Mouse (Mus musculus) heart, embryonic 16.5 days (tissue): ENCODE results near the gene Polrmt. TPM values are rescaled to one million over a fixed set of nuclear protein-coding genes. Genes with fewer than 3 reads are reported as not detected.

Experiments
- ATAC-seq: fragments of 200-750 bp; cut with Nextera tagmentation; replicated peaks from 2 replicates; pipeline ENCODE4 v1.8.0; 2017; ENCODE audit warnings: moderate number of reproducible peaks; ENCODE audit not compliant: insufficient read depth, low FRiP score; ENCODE audit errors: extremely low read depth
- H3K27ac ChIP-seq: fragments of 300-500 bp; sonication (generic); 2 replicates; pipeline ENCODE4 v1.5.1; 2014; ENCODE audit warnings: mild to moderate bottlenecking, low read length, control low read depth, moderate library complexity
- H3K27me3 ChIP-seq: fragments of 300-500 bp; sonication (generic); 2 replicates; pipeline ENCODE4 v1.6.1; 2014; ENCODE audit warnings: low read length, mixed read lengths; ENCODE audit not compliant: control insufficient read depth, insufficient read depth
- H3K36me3 ChIP-seq: fragments of 300-500 bp; sonication (generic); 2 replicates; pipeline ENCODE4 v1.6.1; 2014; ENCODE audit not compliant: control insufficient read depth, insufficient read depth
- H3K4me1 ChIP-seq: fragments of 300-500 bp; sonication (generic); 2 replicates; pipeline ENCODE4 v1.6.1; 2014; ENCODE audit warnings: low read length, mixed read lengths; ENCODE audit not compliant: control insufficient read depth, insufficient read depth
- H3K4me2 ChIP-seq: fragments of 300-500 bp; sonication (generic); 2 replicates; pipeline ENCODE4 v1.6.1; 2014; ENCODE audit warnings: low read depth, mild to moderate bottlenecking, control low read depth, low read length
- H3K4me3 ChIP-seq: fragments of 300-500 bp; sonication (generic); 2 replicates; pipeline ENCODE4 v1.5.1; 2014; ENCODE audit warnings: mild to moderate bottlenecking, control low read depth, low read length
- H3K9ac ChIP-seq: fragments of 300-500 bp; sonication (generic); 2 replicates; pipeline ENCODE4 v1.6.1; 2014; ENCODE audit warnings: low read length, control low read depth
- H3K9me3 ChIP-seq: fragments of 300-500 bp; sonication (generic); replicated peaks from 2 replicates; pipeline ENCODE4 v1.6.1; 2016; ENCODE audit warnings: low read length; ENCODE audit not compliant: control insufficient read depth
- WGBS: fragments of 180-500 bp; shearing (Covaris S2); extraction: QIAGEN DNeasy Blood & Tissue Kit; methylation state at CpG from one replicate; pipeline ENCODE4 v1.1.7; 2014; 5-methylcytosine and 5-hydroxymethylcytosine counted together
- polyA plus RNA-seq: library from polyadenylated mRNA; unstranded; fragments of >200 nt; fragmentation: Nextera tagmentation; extraction: Ambion mirVana; gene quantifications from 2 replicates; pipeline ENCODE4 v1.2.1, GENCODE M21; 2015

Gene Polrmt
- polyA plus RNA-seq, 1 experiment from 2014 or later: 36.3 TPM

DNA sequence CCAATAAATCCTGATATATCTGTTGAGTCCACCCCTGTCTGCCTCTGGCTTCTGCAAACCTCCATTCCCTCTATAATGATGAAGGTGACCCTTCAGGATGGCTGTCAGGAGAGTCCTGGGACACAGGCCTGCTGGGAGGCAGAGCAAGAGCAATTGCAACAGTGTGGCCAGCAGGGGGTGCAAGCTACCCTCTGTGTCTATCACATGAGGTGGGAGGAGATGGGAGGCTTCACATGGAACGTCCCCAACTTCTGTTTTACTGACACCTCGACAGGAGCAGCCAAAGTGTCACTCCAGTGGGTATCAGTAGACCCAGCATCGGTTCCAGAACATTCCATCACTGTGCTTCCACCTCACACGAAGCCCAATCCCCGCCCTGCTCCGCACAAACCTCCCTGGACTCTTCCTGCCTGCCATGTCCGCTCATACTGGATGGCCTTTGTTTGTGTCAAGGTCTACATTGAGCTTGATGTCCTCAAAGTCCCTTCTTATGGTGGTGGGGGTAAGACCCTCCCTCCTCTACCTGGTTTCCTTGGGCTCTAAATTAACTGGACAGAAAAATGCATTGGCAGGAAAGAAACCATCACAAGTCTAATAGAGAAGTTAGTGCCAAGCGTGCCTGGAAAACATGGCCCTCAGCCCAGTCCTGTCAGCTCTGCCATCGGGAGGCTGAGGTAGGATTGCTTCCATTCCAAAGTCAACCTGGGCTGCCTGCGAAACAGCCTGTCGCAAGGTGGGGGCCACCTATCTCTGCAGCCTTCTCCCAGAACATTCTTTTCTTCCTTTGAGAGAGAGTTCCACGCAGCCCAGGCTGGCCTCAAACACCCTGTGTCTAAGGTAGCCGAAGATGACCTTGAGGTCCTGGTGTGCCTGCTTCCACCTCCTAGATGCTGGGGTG, 50.9 kb downstream of the Polrmt start:
- no peaks in the 10 kb centered on the region for H3K36me3 ChIP-seq
- 50% methylated on average over 13 of the region's 13 CpGs for WGBS
- H3K4me1 ChIP-seq: peaks cover 24% of the 10 kb centered on the region
- H3K9ac ChIP-seq: peak overlapping the region; percentile 24
- peak overlapping the region; percentile 84 for H3K27ac ChIP-seq
- H3K4me2 ChIP-seq: no peak overlapping the region
- no peak overlapping the region for H3K4me3 ChIP-seq
- H3K27me3 ChIP-seq: no peaks in the 10 kb centered on the region
- peak; percentile 56; the same call in 1 of the 2 replicates for ATAC-seq
- no peaks in the 10 kb centered on the region; the same call in 1 of the 2 replicates for H3K9me3 ChIP-seq

DNA sequence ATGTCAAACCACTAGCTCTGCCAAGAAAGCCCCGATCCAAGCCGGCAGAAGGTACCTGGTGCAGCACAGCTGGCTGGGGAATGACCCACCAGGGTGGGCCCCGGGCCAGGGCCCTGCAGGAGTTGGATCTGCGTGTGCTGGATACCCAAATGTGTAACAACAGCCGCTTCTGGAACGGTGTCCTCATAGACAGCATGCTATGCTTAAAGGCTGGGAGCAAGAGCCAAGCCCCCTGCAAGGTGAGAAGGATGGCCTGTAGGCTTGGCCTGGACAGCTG, 52.1 kb downstream of the Polrmt start:
- WGBS: 63% methylated on average over 6 of the region's 6 CpGs
- Histone ChIP-seq H3K36me3 (peaks cover under 1% of the 10 kb centered on the region), H3K27ac (peak overlapping the region; percentile 64), H3K9ac (no peak overlapping the region), H3K27me3 (no peaks in the 10 kb centered on the region), H3K4me2 (no peak overlapping the region), H3K9me3 (no peaks in the 10 kb centered on the region; the same call in 1 of the 2 replicates), H3K4me3 (no peak overlapping the region), H3K4me1 (peaks cover 24% of the 10 kb centered on the region)
- no peak for ATAC-seq

DNA sequence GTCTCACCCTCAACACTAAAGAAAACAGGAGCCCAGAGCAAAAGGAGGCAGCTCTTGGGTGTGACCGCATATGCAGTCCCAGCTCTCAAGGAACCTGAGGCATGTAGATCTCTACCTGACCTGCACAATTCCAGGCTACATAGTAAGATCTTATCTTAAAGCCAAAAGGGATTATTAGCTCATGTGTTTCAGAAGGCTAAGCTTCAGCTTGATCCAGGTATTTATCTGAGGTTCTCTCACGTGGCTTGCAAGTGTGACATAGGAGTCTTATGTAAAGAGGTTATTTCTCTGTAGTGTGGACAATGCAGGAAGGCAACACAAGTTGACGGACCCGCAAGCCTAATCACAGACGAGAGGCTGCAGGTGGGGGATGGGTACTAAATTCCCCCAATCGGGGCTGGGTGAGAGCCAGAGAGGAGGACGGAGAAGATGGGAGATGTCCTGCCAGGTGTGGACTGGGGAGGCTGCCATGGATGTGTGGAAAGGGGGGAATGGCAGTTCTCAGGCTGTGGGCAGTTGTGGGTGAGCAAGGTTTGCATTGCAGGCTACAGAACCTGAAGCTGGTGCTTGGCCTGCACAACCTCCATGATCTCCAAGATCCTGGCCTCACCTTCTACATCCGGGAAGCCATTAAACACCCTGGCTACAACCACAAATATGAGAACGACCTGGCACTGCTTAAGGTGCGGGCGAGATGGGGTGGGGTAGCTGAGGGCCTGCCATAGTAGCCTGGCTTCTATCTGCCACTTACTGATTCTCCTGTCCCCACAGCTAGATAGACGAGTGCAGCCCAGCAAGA, 52.6 kb downstream of the Polrmt start:
- H3K4me1 ChIP-seq: peaks cover 24% of the 10 kb centered on the region
- no peak overlapping the region for H3K4me3 ChIP-seq
- no peak overlapping the region for H3K9ac ChIP-seq
- no peak for ATAC-seq
- no peaks in the 10 kb centered on the region; the same call in 1 of the 2 replicates for H3K9me3 ChIP-seq
- peak overlapping the region; percentile 64 for H3K27ac ChIP-seq
- no peak overlapping the region for H3K4me2 ChIP-seq
- WGBS: 64% methylated on average over 12 of the region's 12 CpGs
- H3K36me3 ChIP-seq: peaks cover 6% of the 10 kb centered on the region
- H3K27me3 ChIP-seq: no peaks in the 10 kb centered on the region

DNA sequence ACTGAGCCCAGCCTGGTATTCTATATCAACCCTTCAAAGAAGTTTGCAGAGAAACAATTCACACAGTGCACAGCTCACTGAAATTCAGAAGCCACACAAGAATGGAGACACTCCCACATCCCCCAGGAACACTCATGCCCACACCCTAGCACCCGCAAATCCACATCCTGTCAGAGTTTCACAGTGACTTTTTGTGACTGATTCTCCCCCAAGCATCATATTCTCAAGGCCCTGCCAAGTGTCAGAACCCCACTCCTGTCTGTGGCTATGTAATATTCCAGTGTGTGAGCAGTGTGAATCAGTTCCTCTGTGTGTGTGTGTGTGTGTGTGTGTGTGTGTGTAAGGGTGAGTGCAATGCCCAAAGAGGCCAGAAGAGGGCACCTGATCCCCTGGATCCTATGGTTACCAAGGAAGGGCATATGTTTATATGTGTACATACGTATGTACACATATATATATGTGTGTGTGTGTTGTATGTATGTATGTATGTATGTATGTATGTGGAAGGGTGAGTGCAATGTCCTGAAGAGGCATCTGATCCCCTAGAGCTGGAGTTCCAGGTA, 54.3 kb downstream of the Polrmt start:
- H3K4me3 ChIP-seq: no peak overlapping the region
- H3K9me3 ChIP-seq: no peaks in the 10 kb centered on the region; the same call in 1 of the 2 replicates
- H3K36me3 ChIP-seq: peaks cover 23% of the 10 kb centered on the region
- no peak overlapping the region for H3K9ac ChIP-seq
- H3K4me1 ChIP-seq: peaks cover 26% of the 10 kb centered on the region
- no peak overlapping the region for H3K27ac ChIP-seq
- ATAC-seq: no peak
- no peaks in the 10 kb centered on the region for H3K27me3 ChIP-seq
- H3K4me2 ChIP-seq: no peak overlapping the region
- WGBS: 93% methylated on average over 2 of the region's 2 CpGs

DNA sequence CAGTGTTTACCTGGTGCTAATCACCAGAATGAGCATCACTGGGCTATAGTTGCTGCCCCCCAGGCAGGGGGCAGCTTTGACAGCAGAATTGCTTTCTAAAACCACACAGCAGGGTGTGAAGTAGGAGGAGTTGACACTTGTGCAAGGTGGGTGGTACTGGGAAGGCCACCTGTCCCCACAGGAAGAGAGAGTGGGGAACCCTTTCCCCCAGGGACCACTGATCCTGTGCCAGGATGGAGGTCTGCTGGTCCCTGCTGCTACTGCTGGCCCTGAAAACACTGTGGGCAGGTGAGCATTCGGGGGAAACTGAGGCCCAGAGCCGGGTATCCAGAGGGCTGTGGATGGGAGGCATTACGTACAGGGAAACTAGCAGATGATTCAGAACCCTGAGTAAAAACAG, 57.2 kb downstream of the Polrmt start:
- Histone ChIP-seq H3K9ac (no peak overlapping the region), H3K4me1 (peaks cover 19% of the 10 kb centered on the region), H3K27me3 (no peaks in the 10 kb centered on the region), H3K4me3 (no peak overlapping the region), H3K4me2 (no peak overlapping the region), H3K27ac (no peak overlapping the region), H3K36me3 (peaks cover 42% of the 10 kb centered on the region), H3K9me3 (no peaks in the 10 kb centered on the region; the same call in 1 of the 2 replicates)
- ATAC-seq: no peak
- WGBS: 92% methylated on average over 3 of the region's 3 CpGs

DNA sequence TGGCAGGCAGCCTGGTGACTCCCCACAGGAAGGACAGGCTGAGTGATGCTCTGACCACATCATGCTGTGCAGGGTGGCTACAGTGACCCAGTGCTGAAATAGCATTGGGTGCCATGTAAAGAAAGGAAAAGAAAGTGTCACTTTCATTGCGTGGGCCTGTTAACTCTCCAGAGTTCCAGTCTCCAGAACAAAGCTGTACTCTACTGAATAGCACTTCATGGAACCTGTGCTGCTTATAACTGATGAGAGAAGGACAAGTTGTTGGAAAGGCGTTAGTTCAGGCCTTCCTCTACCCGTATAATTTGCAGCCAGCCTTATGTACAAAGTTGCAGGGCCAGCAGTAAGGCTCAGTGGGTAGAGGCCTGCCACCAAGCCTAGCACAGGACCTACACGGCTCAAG, 57.7 kb downstream of the Polrmt start, which contains the start of gene Gzmm:
Gene Gzmm, plus strand, starts transcription at position 301 of the 400 bp plus-strand sequence.
- WGBS: 80% methylated on average over 4 of the region's 4 CpGs
- no peaks in the 10 kb centered on the region for H3K27me3 ChIP-seq
- no peak for ATAC-seq
- H3K4me2 ChIP-seq: no peak within 1 kb of the TSS
- peaks cover 42% of the 10 kb centered on the region for H3K36me3 ChIP-seq
- H3K27ac ChIP-seq: no peak within 1 kb of the TSS
- no peaks in the 10 kb centered on the region; the same call in 1 of the 2 replicates for H3K9me3 ChIP-seq
- peaks cover 23% of the 10 kb centered on the region for H3K4me1 ChIP-seq
- H3K4me3 ChIP-seq: no peak within 1 kb of the TSS
- no peak within 1 kb of the TSS for H3K9ac ChIP-seq

DNA sequence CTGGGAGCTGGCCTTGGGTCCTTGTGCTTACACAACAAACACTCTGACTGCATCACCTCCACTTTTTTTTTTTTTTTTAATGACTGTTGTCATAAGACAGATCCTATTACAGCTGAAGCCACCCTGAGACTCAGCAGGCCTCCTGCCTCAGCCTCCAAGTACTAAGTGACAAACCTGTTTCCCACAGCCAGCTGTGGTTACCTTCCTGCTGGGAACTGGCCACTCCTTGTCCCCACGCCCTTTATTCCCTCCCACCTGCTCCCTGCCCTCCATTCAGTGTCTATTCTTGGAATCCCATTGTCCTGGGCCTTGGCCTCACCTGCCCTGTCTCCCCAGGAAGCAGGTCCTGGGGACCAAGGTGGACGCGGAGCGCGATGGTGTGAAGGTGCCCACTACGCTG, 58.9 kb downstream of the Polrmt start:
- H3K9ac ChIP-seq: no peak overlapping the region
- H3K27me3 ChIP-seq: no peaks in the 10 kb centered on the region
- 98% methylated on average over 6 of the region's 6 CpGs for WGBS

DNA sequence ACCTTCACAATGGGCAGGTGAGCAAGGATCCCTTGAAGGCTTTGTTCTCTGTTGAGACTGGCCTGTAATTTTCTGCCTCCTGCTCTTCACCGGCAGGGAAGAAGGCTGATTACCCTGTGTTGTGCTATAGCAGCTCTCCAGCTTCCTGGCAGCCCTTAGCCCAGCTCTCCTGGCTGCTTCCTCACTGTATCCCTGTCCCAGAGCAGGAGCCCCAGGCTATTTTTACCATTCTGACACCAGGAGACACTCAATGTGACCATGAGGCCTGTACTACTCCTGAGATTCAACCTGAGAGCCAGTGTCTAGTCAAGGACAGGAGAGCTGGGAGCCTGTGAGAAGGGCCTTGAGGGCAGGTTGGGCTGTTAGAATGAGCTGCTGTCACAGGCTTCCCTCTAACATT, 59.7 kb downstream of the Polrmt start:
- ATAC-seq: 0 out of 2 replicates have a peak, but pooled peaks have one; percentile 12
- no peaks in the 10 kb centered on the region for H3K9me3 ChIP-seq
- H3K36me3 ChIP-seq: peaks cover 42% of the 10 kb centered on the region
- 45% methylated on average over 1 of the region's 1 CpGs for WGBS
- H3K27ac ChIP-seq: peak overlapping the region; percentile 83
- peaks cover 31% of the 10 kb centered on the region for H3K4me1 ChIP-seq
- H3K9ac ChIP-seq: peak overlapping the region; percentile 30; the same call in 1 of the 2 replicates
- H3K4me2 ChIP-seq: peak overlapping the region; percentile 24; the same call in 1 of the 2 replicates
- H3K4me3 ChIP-seq: no peak overlapping the region
- no peaks in the 10 kb centered on the region for H3K27me3 ChIP-seq

More for the DNA sequence above, 58.9 kb downstream of the Polrmt start:
- no peak overlapping the region for H3K4me2 ChIP-seq
- H3K36me3 ChIP-seq: peaks cover 42% of the 10 kb centered on the region
- peak overlapping the region; percentile 83 for H3K27ac ChIP-seq
- no peak overlapping the region for H3K4me3 ChIP-seq
- ATAC-seq: no peak
- H3K9me3 ChIP-seq: no peaks in the 10 kb centered on the region; the same call in 1 of the 2 replicates
- peaks cover 31% of the 10 kb centered on the region for H3K4me1 ChIP-seq
